Mouse (Mus musculus) kidney, adult 2 months (tissue): ENCODE data around the gene Kdm4b.

Experiments used
- CTCF ChIP-seq: fragments of 200-500 bp; conservative IDR thresholded peaks from 2 replicates; pipeline ENCODE4 v1.5.1; 2011; ENCODE audit warnings: low read depth, mild to moderate bottlenecking, control low read depth, low read length, moderate library complexity, mixed read lengths; ENCODE audit not compliant: insufficient read depth, insufficient read length
- POLR2A ChIP-seq: fragments of 200-500 bp; IDR thresholded peaks from one replicate; pipeline ENCODE4 v1.6.1; 2011; ENCODE audit warnings: low read depth, low read length, control low read depth

DNA sequence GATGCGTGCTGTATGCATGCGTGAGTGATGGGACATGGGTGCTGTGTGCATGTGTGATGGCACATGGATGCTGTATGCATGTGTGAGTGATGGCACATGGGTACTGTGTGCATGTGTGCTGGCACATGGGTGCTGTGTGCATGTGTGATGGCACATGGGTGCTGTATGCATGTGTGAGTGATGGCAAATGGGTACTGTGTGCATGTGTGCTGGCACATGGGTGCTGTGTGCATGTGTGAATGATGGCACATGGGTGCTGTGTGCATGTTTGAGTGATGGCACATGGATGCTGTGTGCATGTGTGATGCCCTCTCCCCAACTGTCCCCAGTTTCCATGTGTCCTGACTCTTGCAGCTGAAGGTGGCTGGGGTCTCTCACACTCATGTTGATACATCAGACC lies 94.2 kb downstream of the Kdm4b start:
- no peak for TF ChIP-seq POLR2A
- no peak for TF ChIP-seq CTCF
